Mouse (Mus musculus): Measurements from ENCODE around the gene Rnf207. TPM values are rescaled to one million over a fixed set of nuclear protein-coding genes. Genes with fewer than 3 reads are reported as not detected.
A peak's percentile ranks its signal among the peaks of the same experiment; 100 is the strongest.

Rnf207 gene
- polyA plus RNA-seq, 1 experiment = not detected

DNA sequence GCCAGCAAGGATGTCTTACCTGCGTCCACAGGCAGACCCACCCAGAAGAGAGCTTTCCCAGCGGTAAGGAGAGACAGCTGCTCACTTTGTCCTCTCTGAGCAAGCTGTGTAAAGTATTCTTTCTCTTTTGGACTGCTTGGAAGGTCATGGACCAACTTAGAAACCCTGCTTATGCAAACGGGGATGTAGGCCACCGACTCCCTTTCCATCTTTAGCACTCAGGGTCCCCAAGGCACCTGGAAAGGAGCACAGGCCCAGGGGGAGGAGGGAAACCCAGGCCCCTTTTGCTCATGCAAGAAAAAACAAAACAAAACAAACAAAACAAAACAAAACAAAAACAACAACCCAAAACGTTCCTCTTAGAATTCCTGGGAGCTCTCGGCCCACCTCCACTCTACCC lies 27.2 kb downstream of the Rnf207 start, which contains the start of gene Hes3:
Hes3 (minus strand) TSS at position 101 of the 400 bp plus-strand sequence.
- H3K4me1 ChIP-seq (ENCODE audit: control insufficient read depth, insufficient read depth, low read length) = peaks cover 47% of the 10 kb centered on the region
- H3K4me3 ChIP-seq (ENCODE audit: insufficient read depth, low read depth, low read length) = peak within 1 kb of the TSS; percentile 4; the same call in 1 of the 2 replicates
- no peak for TF ChIP-seq POLR2A (IDR thresholded peaks at IDR 0.05; ENCODE audit: insufficient read depth, low read depth, low read length)
- no peak for TF ChIP-seq CTCF (IDR thresholded peaks at IDR 0.05; ENCODE audit: insufficient read depth, low read depth, low read length)
- 35% methylated on average over 6 of the region's 6 CpGs for WGBS
- H3K27ac ChIP-seq (ENCODE audit: insufficient read depth, low read depth, low read length) = peak within 1 kb of the TSS; percentile 26; the same call in 1 of the 2 replicates

- Histone ChIP-seq H3K27ac (ENCODE audit: insufficient read depth, low read depth, low read length) (no peak overlapping the region), H3K4me1 (ENCODE audit: control insufficient read depth, insufficient read depth, low read length) (peaks cover 53% of the 10 kb centered on the region), H3K4me3 (ENCODE audit: insufficient read depth, low read depth, low read length) (no peak overlapping the region)
- WGBS = 53% methylated on average over 11 of the region's 11 CpGs
- TF ChIP-seq POLR2A (IDR thresholded peaks at IDR 0.05; ENCODE audit: insufficient read depth, low read depth, low read length) (no peak), CTCF (IDR thresholded peaks at IDR 0.05; ENCODE audit: insufficient read depth, low read depth, low read length) (no peak)
Observed at GRCm38 (mm10) chr4:152290991-152291390, 27.8 kb downstream of the Rnf207 start.

DNA sequence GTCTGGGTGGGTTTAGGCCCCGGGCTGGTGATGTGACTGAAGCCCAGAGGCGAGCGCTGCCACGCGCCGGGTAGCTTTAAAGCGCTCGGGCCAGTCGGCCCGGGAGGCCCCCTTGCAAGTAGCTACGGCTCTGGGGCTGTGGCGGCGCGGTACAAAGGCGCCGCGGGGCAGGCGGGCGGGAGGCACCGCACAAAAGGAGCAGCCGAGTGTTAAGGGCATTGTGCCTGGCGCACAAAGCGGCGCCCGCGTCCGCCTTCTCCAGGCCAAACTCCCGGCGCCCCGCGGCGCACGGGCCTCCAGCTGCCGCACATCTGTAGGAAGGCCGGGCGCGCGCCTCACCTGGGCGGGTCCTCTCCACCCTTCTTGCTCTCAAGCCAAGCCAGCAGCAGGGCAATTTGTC lies 28.4 kb downstream of the Rnf207 start:
- H3K4me1 ChIP-seq (ENCODE audit: control insufficient read depth, insufficient read depth, low read length) = peaks cover 55% of the 10 kb centered on the region
- no peak for TF ChIP-seq CTCF (IDR thresholded peaks at IDR 0.05; ENCODE audit: insufficient read depth, low read depth, low read length)
- TF ChIP-seq POLR2A (IDR thresholded peaks at IDR 0.05; ENCODE audit: insufficient read depth, low read depth, low read length) = no peak
- H3K4me3 ChIP-seq (ENCODE audit: insufficient read depth, low read depth, low read length) = peak overlapping the region; percentile 4
- H3K27ac ChIP-seq (ENCODE audit: insufficient read depth, low read depth, low read length) = no peak overlapping the region
- 2% methylated on average over 39 of the region's 39 CpGs for WGBS

GRCm38 (mm10) chr4:152288398-152288945 lies 30.3 kb downstream of the Rnf207 start:
- H3K27ac ChIP-seq (ENCODE audit: insufficient read depth, low read depth, low read length) = no peak overlapping the region
- WGBS = 78% methylated on average over 18 of the region's 18 CpGs
- no peak for TF ChIP-seq CTCF (IDR thresholded peaks at IDR 0.05; ENCODE audit: insufficient read depth, low read depth, low read length)
- no peak for TF ChIP-seq POLR2A (IDR thresholded peaks at IDR 0.05; ENCODE audit: insufficient read depth, low read depth, low read length)
- H3K4me3 ChIP-seq (ENCODE audit: insufficient read depth, low read depth, low read length) = no peak overlapping the region
- H3K4me1 ChIP-seq (ENCODE audit: control insufficient read depth, insufficient read depth, low read length) = peaks cover 56% of the 10 kb centered on the region

- TF ChIP-seq POLR2A (IDR thresholded peaks at IDR 0.05; ENCODE audit: insufficient read depth, low read depth, low read length) = no peak
- TF ChIP-seq CTCF (IDR thresholded peaks at IDR 0.05; ENCODE audit: insufficient read depth, low read depth, low read length) = no peak
- Histone ChIP-seq H3K27ac (ENCODE audit: insufficient read depth, low read depth, low read length) (no peak overlapping the region), H3K4me1 (ENCODE audit: control insufficient read depth, insufficient read depth, low read length) (peaks cover 56% of the 10 kb centered on the region), H3K4me3 (ENCODE audit: insufficient read depth, low read depth, low read length) (no peak overlapping the region)
- WGBS = 57% methylated on average over 19 of the region's 19 CpGs
Observed at GRCm38 (mm10) chr4:152287317-152288120, 31.3 kb downstream of the Rnf207 start.

DNA sequence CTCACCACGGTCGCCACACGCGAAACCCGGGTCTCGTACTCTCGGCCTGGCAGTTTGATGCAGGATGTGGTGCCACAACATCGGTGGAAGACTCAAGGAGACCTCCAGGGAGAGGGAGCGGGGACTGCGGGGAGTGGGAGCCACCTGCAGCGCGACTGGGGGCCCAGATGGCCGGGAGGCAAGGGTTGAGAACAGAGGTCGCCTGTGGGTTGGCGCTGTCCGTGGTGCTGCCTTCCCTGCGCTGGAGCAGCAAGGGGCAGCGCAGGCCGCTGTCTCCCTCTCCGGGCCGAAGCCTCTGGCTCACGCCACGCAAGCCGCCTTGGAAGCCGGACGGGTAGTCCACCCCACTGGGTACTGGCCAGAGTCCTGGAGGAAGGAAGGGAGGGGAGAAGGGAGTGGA lies 31.9 kb downstream of the Rnf207 start:
- no peak overlapping the region for H3K4me3 ChIP-seq (ENCODE audit: insufficient read depth, low read depth, low read length)
- WGBS = 27% methylated on average over 26 of the region's 26 CpGs
- peaks cover 54% of the 10 kb centered on the region for H3K4me1 ChIP-seq (ENCODE audit: control insufficient read depth, insufficient read depth, low read length)
- TF ChIP-seq CTCF (IDR thresholded peaks at IDR 0.05; ENCODE audit: insufficient read depth, low read depth, low read length) = no peak
- no peak overlapping the region for H3K27ac ChIP-seq (ENCODE audit: insufficient read depth, low read depth, low read length)

GRCm38 (mm10) chr4:152286183-152286582 lies 32.6 kb downstream of the Rnf207 start:
- peak overlapping the region; percentile 46 for H3K4me3 ChIP-seq (ENCODE audit: insufficient read depth, low read depth, low read length)
- H3K27ac ChIP-seq (ENCODE audit: insufficient read depth, low read depth, low read length) = no peak overlapping the region
- TF ChIP-seq CTCF (IDR thresholded peaks at IDR 0.05; ENCODE audit: insufficient read depth, low read depth, low read length) = no peak; the same call in 1 of the 2 replicates
- TF ChIP-seq POLR2A (IDR thresholded peaks at IDR 0.05; ENCODE audit: insufficient read depth, low read depth, low read length) = 0 out of 2 replicates have a peak, but pooled peaks have one; percentile 47
- WGBS = 2% methylated on average over 32 of the region's 32 CpGs
- H3K4me1 ChIP-seq (ENCODE audit: control insufficient read depth, insufficient read depth, low read length) = peaks cover 47% of the 10 kb centered on the region

DNA sequence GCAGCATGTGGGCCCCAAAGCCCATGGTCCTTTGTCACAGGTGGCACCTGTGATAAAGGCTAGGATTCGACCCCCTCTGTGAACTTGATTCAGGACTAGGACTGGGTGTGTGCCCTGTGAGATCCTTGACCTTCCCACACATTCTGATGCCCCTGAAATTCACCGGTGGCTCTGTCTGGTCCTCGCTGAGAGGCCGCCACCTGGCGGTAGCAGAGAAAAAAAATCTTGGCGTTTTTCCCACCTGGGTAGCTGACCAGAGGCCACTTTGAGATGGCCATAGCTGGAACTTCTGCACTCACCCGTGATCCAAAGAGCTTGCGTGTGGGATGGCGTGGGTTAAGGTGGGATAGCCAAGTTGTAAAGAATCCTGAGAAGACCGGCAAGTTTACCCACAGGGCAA lies 33.3 kb downstream of the Rnf207 start:
- WGBS = 7% methylated on average over 10 of the region's 10 CpGs
- no peak overlapping the region for H3K27ac ChIP-seq (ENCODE audit: insufficient read depth, low read depth, low read length)
- TF ChIP-seq CTCF (IDR thresholded peaks at IDR 0.05; ENCODE audit: insufficient read depth, low read depth, low read length) (peak; percentile 72), POLR2A (IDR thresholded peaks at IDR 0.05; ENCODE audit: insufficient read depth, low read depth, low read length) (no peak)
- no peak overlapping the region for H3K4me3 ChIP-seq (ENCODE audit: insufficient read depth, low read depth, low read length)
- peaks cover 40% of the 10 kb centered on the region for H3K4me1 ChIP-seq (ENCODE audit: control insufficient read depth, insufficient read depth, low read length)
